Mouse (Mus musculus): Measurements from ENCODE around the gene Atp1b2. TPM values are rescaled to one million over a fixed set of nuclear protein-coding genes. Genes with fewer than 3 reads are reported as not detected.
"Not testable (repeated sequence)": the region's sequence is repeated elsewhere in the genome, so short reads cannot be mapped to it uniquely, and the experiment has no call there.

Gene Atp1b2
- total and polyA plus RNA-seq, 3 experiments, result 0.09 TPM; not detected in 2

DNA sequence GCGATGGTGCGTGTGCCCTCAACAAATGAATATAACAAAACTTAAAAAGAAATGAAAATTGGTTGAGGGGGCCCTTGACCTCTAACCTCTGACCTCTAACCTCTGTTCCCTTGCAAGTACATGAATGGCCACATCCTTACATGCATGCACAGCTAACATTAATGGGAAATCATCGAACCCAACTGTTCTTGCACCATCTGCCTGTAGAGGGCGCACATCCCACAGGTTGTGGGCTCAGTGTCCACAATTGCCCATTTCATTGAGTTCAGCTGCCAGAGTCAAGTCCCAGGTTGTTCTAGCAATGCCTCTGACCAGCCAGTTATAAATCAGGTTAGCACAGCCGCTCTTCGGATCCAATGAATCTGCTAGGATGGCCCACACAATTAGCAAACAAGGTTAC, 22.5 kb upstream of the Atp1b2 start:
- no peak overlapping the region for H3K4me3 ChIP-seq (replicated peaks in 1 of 3; ENCODE audit: low read depth in 2 of 3, low read length in 2 of 3, poor library complexity in 1 of 3)
- in situ Hi-C loops (cut with MboI; ENCODE audit: low pct_ligation_motif_present, low pct_unique_long_range_greater_than_20kb, low sequenced_read_pairs) (no loop called here), dilution Hi-C loops (cut with MboI; ENCODE audit: extremely low pct_ligation_motif_present, extremely low pct_unique_long_range_greater_than_20kb, low sequenced_read_pairs) (no loop called here)
- H3K9ac ChIP-seq (ENCODE audit: insufficient read depth, low read depth), result no peak overlapping the region
- peaks cover 0 to 16% of the 10 kb centered on the region in 2 experiments; a peak in 2 of 4 replicates for H3K4me1 ChIP-seq (ENCODE audit: control insufficient read depth in 1 of 2, insufficient read depth in 2 of 2)
- DNase-seq (ENCODE audit: extremely low read depth), result peak; percentile 91
- no peaks in the 10 kb centered on the region for H3K36me3 ChIP-seq (replicated peaks in 1 of 2; ENCODE audit: control insufficient read depth in 1 of 2, insufficient read depth in 1 of 2, low read length in 1 of 2)
- H3K27me3 ChIP-seq (replicated peaks), result peaks cover 2% of the 10 kb centered on the region
- peaks cover 2% of the 10 kb centered on the region for H3K79me2 ChIP-seq (replicated peaks; ENCODE audit: control insufficient read depth, extremely low read depth, insufficient read depth, poor library complexity, severe bottlenecking)
- H3K9me3 ChIP-seq (replicated peaks; ENCODE audit: low read length), result no peaks in the 10 kb centered on the region
- no peak overlapping the region for H3K27ac ChIP-seq (ENCODE audit: insufficient read depth, low read depth)
- peak overlapping the region; percentile 67 for H3K4me2 ChIP-seq (ENCODE audit: insufficient read depth, low read depth, poor library complexity, severe bottlenecking)
- TF ChIP-seq SMC3 (IDR thresholded peaks at IDR 0.05; ENCODE audit: low read depth, low read length), result peak; percentile 63
- TF ChIP-seq TBP (conservative IDR thresholded peaks at IDR 0.05; ENCODE audit: low read depth, low read length), result 0 out of 2 replicates have a peak, but pooled peaks have one; percentile 28
- TF ChIP-seq POLR2A (IDR thresholded peaks at IDR 0.05; ENCODE audit: low read depth, low read length), result 0 out of 2 replicates have a peak, but pooled peaks have one; percentile 21
- peak; percentile 74 for TF ChIP-seq RAD21 (IDR thresholded peaks at IDR 0.05; ENCODE audit: low read depth, low read length)
- no peak for TF ChIP-seq GABPA (IDR thresholded peaks at IDR 0.05; ENCODE audit: insufficient replicate concordance, low read depth, low read length)
- TF ChIP-seq CHD1 (IDR thresholded peaks at IDR 0.05; ENCODE audit: low read depth, low read length), result no peak
- peak; percentile 95 to 99 for TF ChIP-seq CTCF (conservative IDR thresholded peaks at IDR 0.05 in 1 of 2, IDR thresholded peaks at IDR 0.05 in 1 of 2; ENCODE audit: low read depth in 2 of 2, low read length in 2 of 2)

DNA sequence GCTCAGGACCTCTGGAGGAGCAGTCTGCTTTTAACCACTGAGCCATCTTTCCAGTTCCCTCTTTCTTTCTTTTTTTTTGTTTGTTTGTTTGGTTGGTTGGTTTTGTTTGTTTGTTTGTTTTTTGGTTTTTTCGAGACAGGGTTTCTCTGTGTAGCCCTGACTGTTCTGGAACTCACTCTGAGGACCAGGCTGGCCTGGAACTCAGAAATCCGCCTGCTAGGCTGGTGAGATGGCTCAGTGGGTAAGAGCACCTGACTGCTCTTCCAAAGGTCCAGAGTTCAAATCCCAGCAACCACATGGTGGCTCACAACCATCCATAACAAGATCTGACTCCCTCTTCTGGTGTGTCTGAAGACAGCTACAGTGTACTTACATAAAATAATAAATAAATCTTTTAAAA, 18.6 kb upstream of the Atp1b2 start:
- H3K27me3 ChIP-seq (replicated peaks), result peaks cover 25% of the 10 kb centered on the region
- H3K27ac ChIP-seq (ENCODE audit: insufficient read depth, low read depth); DNase-seq (ENCODE audit: extremely low read depth); H3K4me3 ChIP-seq (replicated peaks in 1 of 3; ENCODE audit: low read depth in 2 of 3, low read length in 2 of 3, poor library complexity in 1 of 3); H3K4me1 ChIP-seq (ENCODE audit: control insufficient read depth in 1 of 2, insufficient read depth in 2 of 2); H3K9me3 ChIP-seq (replicated peaks; ENCODE audit: low read length); H3K36me3 ChIP-seq (replicated peaks in 1 of 2; ENCODE audit: control insufficient read depth in 1 of 2, insufficient read depth in 1 of 2, low read length in 1 of 2); H3K9ac ChIP-seq (ENCODE audit: insufficient read depth, low read depth); in situ Hi-C loops (cut with MboI; ENCODE audit: low pct_ligation_motif_present, low pct_unique_long_range_greater_than_20kb, low sequenced_read_pairs); dilution Hi-C loops (cut with MboI; ENCODE audit: extremely low pct_ligation_motif_present, extremely low pct_unique_long_range_greater_than_20kb, low sequenced_read_pairs); H3K4me2 ChIP-seq (ENCODE audit: insufficient read depth, low read depth, poor library complexity, severe bottlenecking); H3K79me2 ChIP-seq (replicated peaks; ENCODE audit: control insufficient read depth, extremely low read depth, insufficient read depth, poor library complexity, severe bottlenecking): not testable (repeated sequence)
- TF ChIP-seq TBP (conservative IDR thresholded peaks at IDR 0.05; ENCODE audit: low read depth, low read length), result peak; percentile 60; the same call in 1 of the 2 replicates

DNA sequence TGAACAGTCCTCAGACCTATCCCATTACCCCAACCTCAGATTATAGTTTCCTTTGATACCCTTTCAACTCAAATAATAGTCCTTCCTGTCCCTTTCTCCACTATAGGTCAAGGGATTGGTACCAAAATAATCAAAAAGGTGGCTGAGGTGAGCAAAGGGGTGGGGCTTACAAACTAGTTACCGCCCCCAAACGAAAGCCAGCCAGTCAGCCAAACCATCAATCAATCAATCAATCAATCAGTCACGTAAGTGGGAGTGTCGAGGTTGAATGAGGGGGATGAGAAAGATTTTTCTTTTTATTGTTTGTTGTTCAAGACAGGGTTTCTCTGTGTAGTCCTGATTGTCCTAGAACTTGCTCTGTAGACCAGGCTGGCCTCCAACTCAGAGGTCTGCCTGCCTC, 17.3 kb upstream of the Atp1b2 start:
- DNase-seq (ENCODE audit: extremely low read depth), result no peak
- no peaks in the 10 kb centered on the region; a peak in 1 of 4 replicates for H3K4me1 ChIP-seq (ENCODE audit: control insufficient read depth in 1 of 2, insufficient read depth in 2 of 2)
- dilution Hi-C loops (cut with MboI; ENCODE audit: extremely low pct_ligation_motif_present, extremely low pct_unique_long_range_greater_than_20kb, low sequenced_read_pairs), result no loop called here
- TF ChIP-seq RAD21 (IDR thresholded peaks at IDR 0.05; ENCODE audit: low read depth, low read length) (no peak), ZNF384 (IDR thresholded peaks at IDR 0.05; ENCODE audit: low read depth, low read length) (no peak), IRF4 (IDR thresholded peaks at IDR 0.05; ENCODE audit: low read depth, low read length) (no peak), MAX (IDR thresholded peaks at IDR 0.05; ENCODE audit: low read length) (no peak), MAZ (IDR thresholded peaks at IDR 0.05; ENCODE audit: low read depth, low read length) (no peak), USF1 (IDR thresholded peaks at IDR 0.05; ENCODE audit: low read depth, low read length) (no peak), MAFK (IDR thresholded peaks at IDR 0.05; ENCODE audit: insufficient replicate concordance, low read length) (no peak), HCFC1 (IDR thresholded peaks at IDR 0.05; ENCODE audit: low read depth, low read length) (no peak), E2F4 (IDR thresholded peaks at IDR 0.05; ENCODE audit: insufficient replicate concordance, low read depth, low read length) (no peak), CHD1 (IDR thresholded peaks at IDR 0.05; ENCODE audit: low read depth, low read length) (no peak), POLR2AphosphoS2 (IDR thresholded peaks at IDR 0.05; ENCODE audit: low read depth, low read length) (no peak), MEF2A (IDR thresholded peaks at IDR 0.05; ENCODE audit: borderline replicate concordance, low read depth, low read length) (no peak), CHD2 (IDR thresholded peaks at IDR 0.05; ENCODE audit: low read length) (no peak), ZC3H11A (IDR thresholded peaks at IDR 0.05; ENCODE audit: low read depth, low read length) (no peak)
- H3K4me2 ChIP-seq (ENCODE audit: insufficient read depth, low read depth, poor library complexity, severe bottlenecking), result no peak overlapping the region
- no peak overlapping the region for H3K9ac ChIP-seq (ENCODE audit: insufficient read depth, low read depth)
- H3K79me2 ChIP-seq (replicated peaks; ENCODE audit: control insufficient read depth, extremely low read depth, insufficient read depth, poor library complexity, severe bottlenecking), result no peaks in the 10 kb centered on the region
- in situ Hi-C loops (cut with MboI; ENCODE audit: low pct_ligation_motif_present, low pct_unique_long_range_greater_than_20kb, low sequenced_read_pairs), result no loop called here
- no peaks in the 10 kb centered on the region for H3K36me3 ChIP-seq (replicated peaks in 1 of 2; ENCODE audit: control insufficient read depth in 1 of 2, insufficient read depth in 1 of 2, low read length in 1 of 2)
- peaks cover 34% of the 10 kb centered on the region for H3K27me3 ChIP-seq (replicated peaks)
- no peak overlapping the region for H3K27ac ChIP-seq (ENCODE audit: insufficient read depth, low read depth)
- no peak overlapping the region for H3K4me3 ChIP-seq (replicated peaks in 1 of 3; ENCODE audit: low read depth in 2 of 3, low read length in 2 of 3, poor library complexity in 1 of 3)
- no peaks in the 10 kb centered on the region for H3K9me3 ChIP-seq (replicated peaks; ENCODE audit: low read length)

Measured in CH12.LX (cell line).